Mouse (Mus musculus): ENCODE measurements around the gene Vmo1.

GRCm38 (mm10) chr11:70472716-70473115 lies 41.7 kb downstream of the Vmo1 start:
- TF ChIP-seq POLR2AphosphoS5 (IDR thresholded peaks at IDR 0.05; ENCODE audit: insufficient replicate concordance, low read depth, low read length): no peak
- TF ChIP-seq CTCF (IDR thresholded peaks at IDR 0.05; ENCODE audit: low read depth, low read length): no peak
